Mouse (Mus musculus) liver, embryonic 12.5 days (tissue): Measurements from ENCODE around the gene Mkrn2os. TPM values are rescaled to one million over a fixed set of nuclear protein-coding genes. Genes with fewer than 3 reads are reported as not detected.

Experiments
- ATAC-seq: fragments of 200-750 bp; cut with Nextera tagmentation; 2 replicates; pipeline ENCODE4 v1.8.0; 2017; ENCODE audit warnings: moderate number of reproducible peaks, mild to moderate bottlenecking, moderate library complexity
- H3K27ac ChIP-seq: fragments of 300-500 bp; sonication (generic); 2 replicates; pipeline ENCODE4 v1.5.1; 2016; ENCODE audit warnings: mild to moderate bottlenecking
- H3K27me3 ChIP-seq: fragments of 300-500 bp; sonication (generic); replicated peaks from 2 replicates; pipeline ENCODE4 v1.6.1; 2016; ENCODE audit warnings: mild to moderate bottlenecking, moderate library complexity
- H3K36me3 ChIP-seq: fragments of 300-500 bp; sonication (generic); 2 replicates; pipeline ENCODE4 v1.6.1; 2016; ENCODE audit warnings: mild to moderate bottlenecking, moderate library complexity
- H3K4me1 ChIP-seq: fragments of 300-500 bp; sonication (generic); 2 replicates; pipeline ENCODE4 v1.6.1; 2016
- H3K4me2 ChIP-seq: fragments of 300-500 bp; sonication (generic); 2 replicates; pipeline ENCODE4 v1.6.1; 2016; ENCODE audit warnings: mild to moderate bottlenecking, moderate library complexity
- H3K4me3 ChIP-seq: fragments of 300-500 bp; sonication (generic); 2 replicates; pipeline ENCODE4 v1.5.1; 2016; ENCODE audit warnings: mild to moderate bottlenecking, moderate library complexity
- H3K9ac ChIP-seq: fragments of 300-500 bp; sonication (generic); 2 replicates; pipeline ENCODE4 v1.6.1; 2016; ENCODE audit warnings: mild to moderate bottlenecking, moderate library complexity
- H3K9me3 ChIP-seq: fragments of 300-500 bp; sonication (generic); replicated peaks from 2 replicates; pipeline ENCODE4 v1.6.1; 2016; ENCODE audit warnings: mild to moderate bottlenecking, moderate library complexity
- WGBS: fragments of 180-500 bp; shearing (Covaris S2); methylation state at CpG from one replicate; pipeline ENCODE4 v1.1.7; 2016; ENCODE audit not compliant: insufficient replicate concordance; 5-methylcytosine and 5-hydroxymethylcytosine counted together
- polyA plus RNA-seq: library from polyadenylated mRNA; unstranded; fragments of >200 nt; fragmentation: Nextera tagmentation; extraction: Ambion mirVana; gene quantifications from 2 replicates; pipeline ENCODE4 v1.2.1, GENCODE M21; 2016

Gene Mkrn2os
- polyA plus RNA-seq, 1 experiment from 2014 or later, result 4.9 TPM

DNA sequence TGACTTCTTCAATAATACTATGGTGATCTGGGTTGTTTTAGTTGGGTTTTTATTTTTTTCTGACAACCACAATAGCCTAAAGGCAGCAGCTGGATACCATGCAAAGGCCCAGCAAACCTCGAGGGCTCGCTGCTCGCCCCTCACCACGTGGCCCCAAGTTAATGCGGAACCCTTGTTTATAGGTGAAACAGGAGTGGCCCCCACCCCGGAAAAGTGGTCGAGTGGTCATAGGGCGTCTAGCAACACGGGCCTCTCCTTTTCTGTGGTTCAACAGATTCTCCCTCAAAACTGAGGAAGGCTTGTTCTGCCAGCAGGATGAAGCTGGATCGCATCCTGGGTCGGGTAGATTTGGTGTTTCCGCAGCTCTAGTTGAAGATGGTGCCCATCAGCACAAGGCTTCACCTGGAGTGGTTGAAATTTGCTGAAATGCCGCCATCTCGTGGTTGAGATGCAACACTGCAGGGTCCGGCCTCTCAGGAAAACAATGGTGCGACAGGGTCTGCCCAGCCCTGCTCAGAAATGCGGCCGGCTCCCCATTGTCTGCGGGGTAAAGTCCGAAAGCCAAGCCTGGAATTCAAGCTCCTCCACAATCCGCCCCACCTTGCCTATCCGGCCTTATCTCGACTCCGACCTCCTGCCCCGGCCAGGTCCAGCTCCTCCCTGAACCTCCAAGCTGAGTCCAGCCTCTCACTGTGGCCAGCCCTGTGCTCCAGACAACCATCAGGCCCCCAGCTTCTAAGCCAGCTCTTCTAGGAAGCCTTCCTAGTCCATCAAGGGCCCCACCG, 53.5 kb downstream of the Mkrn2os start:
- peak overlapping the region; percentile 56 for H3K4me2 ChIP-seq
- no peaks in the 10 kb centered on the region for H3K9me3 ChIP-seq
- no peaks in the 10 kb centered on the region for H3K36me3 ChIP-seq
- H3K4me3 ChIP-seq, result 0 out of 2 replicates have a peak overlapping the region, but pooled peaks have one; percentile 20
- peak; percentile 58 for ATAC-seq
- H3K9ac ChIP-seq, result 0 out of 2 replicates have a peak overlapping the region, but pooled peaks have one; percentile 45
- 18% methylated on average over 26 of the region's 26 CpGs for WGBS
- peaks cover 24% of the 10 kb centered on the region for H3K4me1 ChIP-seq
- H3K27ac ChIP-seq, result no peak overlapping the region
- H3K27me3 ChIP-seq, result 0 out of 2 replicates have a peak, but pooled peaks cover 3% of the 10 kb centered on the region

DNA sequence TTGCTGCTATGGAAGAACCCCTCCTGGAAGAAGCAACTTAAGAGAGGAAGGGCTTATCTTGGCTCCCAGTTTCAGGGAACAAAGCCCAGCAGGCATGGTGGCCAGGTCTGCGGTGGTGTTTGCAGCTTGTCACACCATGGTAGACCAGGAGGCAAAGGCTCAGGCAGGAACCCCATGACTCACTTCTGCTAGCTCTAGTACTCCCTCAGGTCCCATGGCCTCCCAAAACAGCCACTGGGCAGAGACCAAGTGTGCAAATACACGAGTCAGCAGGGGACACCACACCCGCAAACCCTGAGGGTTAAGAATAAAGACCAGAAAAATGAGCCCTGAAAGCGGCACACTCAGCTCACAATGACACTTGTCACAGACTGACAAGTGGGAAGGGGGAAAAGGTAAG, 56.2 kb downstream of the Mkrn2os start:
- WGBS, result 57% methylated on average over 4 of the region's 4 CpGs
- no peak for ATAC-seq
- Histone ChIP-seq H3K9ac (no peak overlapping the region), H3K27ac (no peak overlapping the region), H3K27me3 (0 out of 2 replicates have a peak, but pooled peaks cover 3% of the 10 kb centered on the region), H3K4me1 (peaks cover 5% of the 10 kb centered on the region; the same call in 1 of the 2 replicates), H3K9me3 (no peaks in the 10 kb centered on the region), H3K36me3 (no peaks in the 10 kb centered on the region), H3K4me3 (no peak overlapping the region), H3K4me2 (no peak overlapping the region)

DNA sequence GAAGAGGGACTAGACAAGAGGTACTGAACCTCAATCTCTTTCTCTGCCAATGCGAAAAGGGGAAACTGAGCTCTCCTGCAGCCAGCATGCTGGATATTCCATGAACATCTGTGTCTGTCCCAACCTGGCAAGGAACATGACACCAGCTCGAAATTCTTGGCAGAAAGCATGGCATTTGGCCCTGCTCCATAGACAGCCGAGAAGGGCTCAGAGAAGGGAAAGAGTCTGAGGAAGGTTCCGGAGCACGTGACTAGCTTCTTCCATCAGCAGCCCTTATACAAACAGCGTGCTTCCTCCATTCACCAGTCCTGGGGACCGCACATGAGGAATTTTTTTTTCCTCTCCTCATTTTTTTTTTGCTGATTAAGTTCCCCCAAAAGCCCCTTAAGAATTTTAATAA, 57.8 kb downstream of the Mkrn2os start:
- Histone ChIP-seq H3K36me3 (no peaks in the 10 kb centered on the region), H3K4me2 (no peak overlapping the region), H3K9ac (no peak overlapping the region), H3K27ac (no peak overlapping the region), H3K27me3 (no peaks in the 10 kb centered on the region), H3K4me1 (peaks cover 5% of the 10 kb centered on the region; the same call in 1 of the 2 replicates), H3K9me3 (no peaks in the 10 kb centered on the region), H3K4me3 (no peak overlapping the region)
- ATAC-seq, result no peak
- 68% methylated on average over 7 of the region's 7 CpGs for WGBS

Other genes starting within 250 kb of the Mkrn2os start
- 1.1 and 1.4 TPM in 2 replicates for gene Pparg, start 231.6 kb downstream of the Mkrn2os start, polyA plus RNA-seq
- gene Tsen2, start 47.9 kb downstream of the Mkrn2os start, polyA plus RNA-seq, result 19.7 and 20.7 TPM in 2 replicates
- gene Mkrn2, start 9.3 kb upstream of the Mkrn2os start, polyA plus RNA-seq, result 14.4 and 15.3 TPM in 2 replicates
- gene Raf1, start 84.1 kb upstream of the Mkrn2os start, polyA plus RNA-seq, result 52.4 and 53.2 TPM in 2 replicates
- 29.1 and 32.7 TPM in 2 replicates for gene Tmem40, start 169.8 kb upstream of the Mkrn2os start, polyA plus RNA-seq
- 9.5 and 10.5 TPM in 2 replicates for gene Cand2, start 182.0 kb upstream of the Mkrn2os start, polyA plus RNA-seq
- 1,876 and 1,897 TPM in 2 replicates for gene Rpl32, start 216.2 kb upstream of the Mkrn2os start, polyA plus RNA-seq
- gene Efcab12, start 245.8 kb upstream of the Mkrn2os start, polyA plus RNA-seq, result 0.25 and 0.26 TPM in 2 replicates